Mouse (Mus musculus): ENCODE measurements around the gene Spata5.
"Not testable (repeated sequence)": the region's sequence is repeated elsewhere in the genome, so short reads cannot be mapped to it uniquely, and the experiment has no call there.

Gene Spata5

DNA sequence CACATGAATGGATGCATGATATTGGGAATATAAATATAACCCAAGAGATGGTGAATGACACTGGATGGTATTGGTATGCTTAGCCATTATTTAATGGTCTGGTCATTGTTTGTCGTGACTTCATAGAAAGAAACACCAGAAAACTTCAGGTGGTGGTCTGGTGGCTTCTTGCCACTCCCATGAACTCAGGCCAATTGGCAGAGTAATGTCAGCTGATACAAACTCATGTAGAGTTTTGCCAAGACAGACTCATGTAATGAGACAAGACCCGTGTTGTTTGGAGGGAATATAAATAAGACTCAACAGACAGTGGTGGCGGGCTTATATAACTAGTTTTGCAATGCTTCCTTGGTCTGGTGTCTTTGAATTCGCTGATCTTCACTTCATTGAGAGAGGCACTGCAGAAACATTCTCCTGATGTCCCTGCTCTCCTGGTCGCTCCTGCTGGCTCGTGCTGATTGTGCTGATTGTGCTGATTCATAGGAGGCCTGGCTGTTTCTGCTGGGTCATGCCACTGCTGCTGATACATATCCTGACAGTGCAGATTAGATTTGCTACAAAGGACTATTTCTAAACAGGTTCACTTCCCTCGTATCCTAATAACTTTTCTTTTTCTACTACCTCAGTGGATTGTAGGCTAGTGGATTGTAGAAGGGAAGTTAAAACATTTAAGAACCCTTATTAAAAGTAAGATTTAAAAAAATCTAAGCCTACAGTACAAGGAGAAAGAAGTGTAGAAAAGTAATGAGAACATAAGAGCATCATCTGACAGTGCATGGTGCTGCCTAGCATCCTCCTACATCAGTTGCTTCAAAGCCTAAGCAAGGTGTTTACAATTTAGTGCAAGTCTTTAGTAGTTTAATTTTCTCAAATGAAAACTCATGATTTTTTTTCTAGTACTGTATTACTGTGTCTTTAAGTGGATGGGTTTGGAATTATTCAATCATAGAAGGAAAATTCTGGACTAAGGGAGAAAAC lies 90.6 kb downstream of the Spata5 start:
- no peak for DNase-seq (ENCODE audit: low spot score in 2 of 2)

DNA sequence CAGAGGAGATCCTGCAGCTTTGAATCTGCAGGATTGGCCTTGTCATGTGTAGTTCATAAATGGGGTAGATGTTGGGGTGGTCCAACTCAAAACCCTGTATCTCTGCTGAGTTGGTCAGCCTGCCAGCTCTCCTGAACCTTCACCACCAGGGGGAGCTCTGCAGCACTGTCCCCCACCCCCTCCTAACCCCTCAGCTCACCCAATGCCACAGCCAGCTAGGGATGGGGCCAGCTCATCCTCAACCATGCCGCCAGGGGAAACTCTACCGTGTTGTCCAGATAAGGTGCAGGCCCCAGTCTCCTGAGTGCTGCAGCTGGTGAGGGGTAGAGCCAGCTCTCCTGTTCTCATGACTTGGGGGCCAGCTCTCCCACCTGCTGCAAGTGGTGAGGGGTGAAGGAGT lies 95.8 kb downstream of the Spata5 start:
- DNase-seq (ENCODE audit: low spot score in 2 of 2) = no peak

DNA sequence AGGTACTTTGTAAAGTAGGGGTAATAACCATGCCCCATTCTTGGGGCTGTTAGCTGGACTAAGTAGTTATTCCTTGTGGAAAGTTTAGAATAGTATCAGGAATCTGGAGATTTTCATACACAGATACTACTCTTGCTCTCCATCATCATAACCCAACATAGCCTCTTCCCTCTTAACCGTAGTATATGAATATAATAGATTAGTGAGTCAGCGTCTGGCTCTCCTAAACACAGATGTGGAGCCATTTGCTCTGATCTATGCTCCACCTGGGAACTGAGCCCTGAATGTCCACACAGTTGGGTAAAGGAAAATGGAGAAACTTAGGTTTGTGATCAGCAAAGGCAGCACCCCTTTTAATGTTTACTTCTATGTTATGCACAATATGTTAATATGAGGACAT lies 96.7 kb downstream of the Spata5 start:
- no peak for DNase-seq (ENCODE audit: low spot score in 2 of 2)

DNA sequence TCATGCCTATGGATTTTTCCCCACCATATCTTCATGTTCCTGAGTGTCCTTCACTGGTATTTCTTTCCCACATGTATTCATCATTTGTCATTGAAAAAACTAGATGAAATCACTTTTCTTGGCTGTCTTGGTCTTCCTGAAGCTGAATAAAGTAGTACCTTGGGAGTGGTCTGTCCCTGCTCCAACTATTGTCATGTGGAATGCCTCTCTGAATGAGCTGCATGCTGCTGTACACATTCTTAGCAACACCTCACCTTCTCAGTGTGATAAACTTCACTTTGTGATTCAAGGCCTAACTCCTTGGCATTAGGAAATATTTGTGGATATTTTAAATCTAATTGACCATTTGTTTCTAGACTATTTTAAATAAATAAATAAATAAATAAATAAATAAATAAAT lies 98.9 kb downstream of the Spata5 start:
- DNase-seq (ENCODE audit: low spot score in 2 of 2) = no peak

DNA sequence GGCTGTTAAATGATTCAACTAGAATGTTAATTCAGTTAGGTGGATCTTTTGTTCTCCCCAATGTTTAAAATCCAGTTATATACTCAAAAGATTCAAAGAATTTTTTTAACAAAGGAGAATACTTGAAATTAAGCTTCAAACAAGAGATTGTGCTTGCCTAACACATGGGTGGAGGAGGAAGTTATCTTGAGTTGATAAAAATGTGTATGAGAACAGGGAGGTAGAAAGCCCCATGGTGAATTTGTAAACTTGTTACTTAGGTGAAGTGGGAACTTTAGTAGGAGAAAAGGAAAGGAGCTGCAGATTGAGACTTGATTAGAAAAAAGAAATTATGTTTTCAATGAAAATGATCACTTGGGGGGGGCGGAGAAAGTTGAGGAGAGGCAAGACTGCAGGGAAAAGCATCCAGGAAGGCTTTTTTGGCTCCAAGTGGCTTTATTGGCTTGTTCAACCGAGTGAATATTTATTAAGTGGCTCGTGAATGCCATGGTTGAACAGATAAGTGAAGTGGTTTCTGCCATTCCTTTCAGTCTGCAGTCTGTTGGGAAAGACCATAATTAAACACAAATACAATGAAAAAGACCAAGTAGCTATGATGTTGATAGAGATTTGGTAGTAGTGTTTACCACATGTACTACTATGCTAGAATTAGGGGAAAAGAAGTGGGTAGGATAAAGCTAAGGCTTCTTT lies 100.8 kb downstream of the Spata5 start:
- no peak for DNase-seq (ENCODE audit: low spot score in 2 of 2)

DNA sequence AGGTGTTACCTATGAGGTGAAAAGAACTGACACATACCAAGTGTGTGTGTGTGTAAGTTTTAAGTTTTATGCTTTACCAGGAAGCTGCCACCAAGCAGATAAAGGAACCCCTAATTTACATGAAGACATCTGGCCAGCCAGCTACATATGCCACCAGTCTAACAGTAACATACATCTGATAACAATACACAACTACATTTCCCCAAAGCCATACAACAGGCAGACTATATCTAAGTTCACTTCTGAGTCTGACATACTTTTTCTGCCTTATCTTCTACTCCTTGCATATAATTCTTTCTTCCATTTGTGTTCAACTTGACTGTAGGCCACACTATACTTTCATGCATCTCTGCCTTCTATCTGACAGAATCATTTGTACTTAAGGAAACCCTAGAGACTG lies 112.4 kb downstream of the Spata5 start:
- no peak for DNase-seq (ENCODE audit: low spot score in 2 of 2)

DNA sequence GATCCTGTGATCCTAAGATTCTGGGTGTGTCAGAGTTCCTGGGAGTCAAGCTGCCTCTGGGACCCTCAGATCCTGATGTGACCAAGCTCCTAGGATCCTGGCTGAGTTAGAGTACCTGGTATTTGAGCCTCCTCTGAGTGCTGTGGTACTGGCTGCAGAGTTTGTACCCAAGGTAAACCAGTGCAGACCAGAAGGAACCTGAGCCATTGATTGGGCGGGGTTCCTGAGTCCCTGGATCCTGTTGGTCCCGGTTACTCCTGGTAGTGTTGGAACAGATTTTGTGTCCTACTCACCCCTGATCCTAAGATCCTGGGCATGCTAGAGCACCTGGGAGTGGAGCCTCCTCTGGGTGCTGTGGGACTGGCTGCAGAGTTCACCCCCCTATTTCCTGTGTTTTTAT lies 121.0 kb downstream of the Spata5 start:
- DNase-seq (ENCODE audit: low spot score in 2 of 2) = not testable (repeated sequence)

DNA sequence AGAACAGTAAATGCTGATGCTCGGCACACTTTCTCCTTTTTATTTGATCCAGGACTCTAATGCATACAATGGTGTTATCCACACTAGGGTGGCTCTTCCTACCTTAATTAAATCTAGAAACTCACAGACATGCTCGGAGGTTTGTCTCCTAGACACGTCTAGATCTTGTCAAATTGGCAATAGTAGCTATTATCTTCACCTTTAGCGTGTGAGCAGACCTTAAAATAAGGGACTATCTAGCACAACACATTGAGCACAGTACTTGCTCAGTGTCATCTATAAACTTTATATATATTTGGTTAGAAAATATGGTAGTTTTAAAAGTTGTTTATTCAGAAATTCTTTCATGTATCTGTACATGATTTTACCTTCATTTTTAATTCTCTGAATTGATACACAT lies 126.7 kb downstream of the Spata5 start:
- no peak for DNase-seq (ENCODE audit: low spot score in 2 of 2)

DNA sequence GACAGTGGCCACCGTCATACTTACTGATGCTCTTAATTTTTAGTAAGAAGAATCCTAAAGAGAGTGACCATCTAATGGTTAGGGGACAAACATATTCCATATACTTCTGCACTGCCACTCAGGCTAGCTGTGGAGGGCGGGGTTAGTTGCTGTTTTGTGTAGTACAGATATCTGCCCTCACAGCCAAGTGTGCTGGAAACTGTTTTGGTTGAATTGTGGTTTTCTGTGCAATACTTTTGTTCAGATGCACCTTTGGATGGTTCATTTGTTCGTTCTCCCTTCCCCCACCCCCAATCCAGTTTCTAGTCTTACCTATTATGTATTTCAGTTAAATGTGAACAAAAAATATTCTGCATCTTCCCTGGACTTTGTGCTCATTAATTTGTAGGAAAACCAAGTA lies 130.5 kb downstream of the Spata5 start:
- DNase-seq (ENCODE audit: low spot score in 2 of 2) = no peak

DNA sequence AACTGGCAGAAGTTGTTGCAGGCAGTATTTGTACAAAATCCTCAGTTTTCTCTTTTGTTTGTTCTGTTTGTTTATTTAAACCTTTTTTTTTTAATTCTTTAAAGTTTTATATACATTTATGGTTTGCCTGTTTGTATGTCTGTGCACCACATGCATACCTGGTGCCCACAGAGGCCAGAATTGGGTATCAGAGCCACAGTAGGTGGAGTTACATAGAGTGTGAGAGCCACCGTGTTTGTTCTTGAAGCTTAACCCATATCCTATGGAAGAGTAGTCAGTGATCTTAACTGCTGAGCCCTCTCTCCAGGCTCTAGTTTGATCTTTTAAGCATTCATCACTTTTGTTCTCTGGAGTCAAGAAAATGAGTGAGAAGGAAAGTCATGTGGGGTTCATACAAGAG lies 130.9 kb downstream of the Spata5 start:
- no peak for DNase-seq (ENCODE audit: low spot score in 2 of 2)

DNA sequence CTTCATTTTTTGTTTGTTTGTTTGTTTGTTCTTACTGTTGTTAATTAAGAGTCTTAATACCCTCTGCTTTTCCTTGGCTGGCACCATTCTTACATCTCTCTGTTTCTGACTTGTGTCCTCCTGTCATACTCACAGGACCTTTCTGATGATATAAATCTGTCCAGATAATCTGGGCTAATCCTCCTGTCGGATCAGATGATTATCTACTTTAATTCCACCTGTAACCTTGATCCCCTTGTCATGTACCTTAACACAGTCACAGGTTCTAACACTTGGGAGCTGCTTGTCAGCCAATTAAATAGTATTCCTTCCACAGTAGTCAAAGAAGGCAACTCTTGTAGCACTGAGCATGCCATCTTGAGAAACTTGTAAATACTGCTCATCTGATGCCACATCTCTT lies 131.8 kb downstream of the Spata5 start:
- DNase-seq (ENCODE audit: low spot score in 2 of 2) = no peak

DNA sequence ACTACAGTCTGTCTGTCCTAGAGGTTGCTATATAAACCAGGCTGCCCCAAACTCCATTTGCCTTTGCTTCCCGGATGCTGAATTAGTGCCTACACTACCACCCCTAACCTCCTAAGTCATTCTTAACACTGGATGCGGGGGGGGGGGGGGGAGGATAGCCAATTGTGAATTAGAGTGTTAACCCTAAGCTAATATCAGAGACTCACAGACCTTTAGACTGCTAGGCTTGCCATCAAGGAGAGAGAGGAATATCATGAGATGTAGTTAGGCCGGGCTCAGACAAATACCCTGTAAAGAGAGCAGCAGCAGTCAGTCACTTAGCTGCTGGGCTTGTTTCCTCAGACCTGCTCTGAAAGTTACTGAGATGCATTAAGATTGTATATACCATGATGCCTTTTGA lies 132.5 kb downstream of the Spata5 start:
- no peak for DNase-seq (ENCODE audit: low spot score in 2 of 2)

DNA sequence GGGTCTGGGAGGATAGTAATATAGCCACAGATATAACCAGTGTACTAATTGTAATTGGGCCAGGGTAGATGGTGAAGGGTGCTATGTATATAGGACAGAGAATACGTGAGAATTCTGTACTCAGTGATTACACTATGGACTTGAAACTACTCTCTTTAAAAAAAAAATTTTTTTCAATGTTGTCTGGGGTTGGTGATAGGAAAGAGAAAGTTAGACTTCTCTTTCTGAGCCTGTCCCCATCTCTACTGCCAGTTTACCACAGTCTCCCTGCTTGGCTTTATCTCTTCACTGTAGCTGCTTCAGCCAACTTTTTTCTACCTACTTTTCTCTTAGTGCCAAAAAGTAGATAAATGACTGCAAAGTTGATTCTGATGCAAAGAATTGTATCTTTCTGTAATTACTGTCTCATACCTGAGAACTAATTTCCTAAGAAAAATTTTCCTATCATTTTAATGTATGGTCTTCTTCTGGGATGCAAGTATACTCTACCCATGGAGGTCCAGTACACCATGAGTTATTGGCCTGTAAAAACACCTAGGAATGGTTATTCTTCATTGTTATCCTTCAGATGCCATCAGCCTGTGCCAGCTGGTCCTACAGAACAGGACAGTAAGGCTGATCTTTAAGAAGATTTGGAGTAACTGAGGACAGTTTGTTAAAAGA lies 133.8 kb downstream of the Spata5 start:
- DNase-seq (ENCODE audit: low spot score in 2 of 2) = no peak

DNA sequence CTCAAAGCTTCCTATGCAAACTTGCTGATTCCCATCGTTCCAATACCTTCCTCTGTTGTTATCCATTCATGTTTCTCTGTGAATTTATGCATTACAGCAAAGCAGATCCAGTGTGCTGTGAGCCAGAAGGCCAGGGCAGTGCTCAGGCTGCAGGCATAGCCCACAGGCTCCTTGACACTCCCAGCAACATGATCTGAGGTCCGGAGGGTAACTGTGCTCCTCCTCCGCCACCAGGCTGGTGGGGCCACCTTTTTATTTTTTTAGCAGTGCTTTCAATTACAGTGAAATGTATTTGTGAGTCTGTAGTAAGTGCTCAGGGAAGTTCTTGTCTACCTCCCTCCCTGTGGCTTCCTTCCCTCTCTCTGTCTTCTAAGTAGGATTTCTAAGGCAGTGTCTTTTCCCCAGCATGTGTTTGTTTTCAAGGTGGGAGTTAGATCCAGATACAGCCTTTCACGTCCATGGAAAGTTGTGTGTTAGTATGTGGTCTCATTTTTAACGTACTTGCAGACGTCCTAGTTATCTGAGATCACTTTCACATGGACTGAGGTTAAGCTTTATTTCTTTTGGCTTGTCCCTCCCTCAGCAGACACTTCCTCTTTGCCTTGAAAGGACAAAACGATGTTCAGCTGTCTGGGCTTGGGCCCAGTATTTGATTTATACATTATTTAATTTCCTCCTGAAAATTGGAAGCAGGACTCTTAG lies 136.9 kb downstream of the Spata5 start:
- no peak for DNase-seq (ENCODE audit: low spot score in 2 of 2)

DNA sequence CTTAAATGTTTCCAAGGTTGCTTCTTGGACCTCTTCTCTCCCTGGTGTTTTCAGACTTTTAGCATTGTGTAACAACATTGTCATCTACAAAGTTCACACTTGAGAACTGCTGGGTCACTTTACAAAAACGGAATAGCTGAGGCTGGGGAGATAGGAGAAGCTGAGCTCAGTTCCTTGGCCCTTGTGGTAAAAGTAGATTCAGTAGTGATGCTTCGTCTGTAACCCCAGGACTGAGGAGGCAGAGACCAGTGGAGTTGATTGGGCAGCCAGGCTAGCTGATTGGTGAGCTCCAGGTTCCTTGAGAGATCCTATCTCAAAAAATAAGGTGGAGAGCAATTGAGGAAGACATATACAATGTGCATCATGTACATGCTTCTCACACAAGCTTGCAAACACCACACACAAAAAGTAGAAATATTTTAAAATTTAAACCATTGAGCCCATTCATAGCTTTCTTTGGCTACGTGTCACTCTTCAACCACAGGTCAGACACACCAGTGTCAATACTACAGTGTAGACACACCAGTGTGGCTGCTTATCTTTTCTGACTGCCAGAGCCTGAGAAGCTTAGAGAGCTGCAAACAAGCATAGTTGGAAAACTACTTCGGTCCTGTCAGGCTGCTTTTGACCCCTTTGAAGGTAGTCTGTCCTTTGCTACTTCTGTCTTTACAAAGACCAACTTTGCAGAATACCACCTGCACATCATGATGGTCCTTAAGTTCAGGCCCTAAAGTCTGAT lies 138.2 kb downstream of the Spata5 start:
- DNase-seq (ENCODE audit: low spot score in 2 of 2) = no peak

DNA sequence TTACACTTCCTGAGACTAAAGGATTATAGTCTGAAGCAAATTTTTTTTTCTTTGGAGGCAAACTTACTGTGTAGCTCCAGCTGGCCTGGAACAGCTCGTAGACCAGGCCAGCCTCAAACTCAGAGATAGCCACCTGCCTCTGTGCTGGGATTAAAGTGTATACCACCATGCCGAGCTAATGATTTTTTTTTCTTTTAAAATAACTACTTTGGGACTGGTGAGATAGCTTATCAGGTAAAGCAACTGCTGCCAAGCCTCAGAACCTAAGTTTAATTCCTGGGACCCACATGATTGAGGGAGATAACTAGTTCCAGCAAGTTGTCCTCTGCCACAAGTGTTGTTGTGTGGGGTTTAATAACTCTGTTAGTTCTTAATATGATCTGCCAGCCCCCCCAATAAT lies 139.6 kb downstream of the Spata5 start:
- no peak for DNase-seq (ENCODE audit: low spot score in 2 of 2)

DNA sequence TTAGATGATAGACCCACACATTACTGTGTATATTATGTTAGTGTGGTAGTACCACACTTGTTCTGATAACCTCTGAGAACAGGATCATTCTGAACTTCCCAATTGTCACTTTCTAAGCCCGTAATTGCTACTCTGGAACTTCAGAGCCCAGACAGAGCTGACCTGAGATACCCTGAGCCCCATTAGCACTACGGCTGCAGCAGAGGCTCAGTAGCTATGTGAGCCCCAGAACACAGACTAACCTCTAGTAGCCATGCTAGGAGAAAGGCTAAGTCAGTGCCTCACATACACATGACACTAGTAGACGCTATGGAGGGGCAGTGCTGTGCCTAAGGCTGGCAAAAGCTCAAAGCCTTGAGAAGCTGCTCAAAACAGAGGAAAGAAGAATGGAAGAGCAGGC lies 141.8 kb downstream of the Spata5 start:
- DNase-seq (ENCODE audit: low spot score in 2 of 2) = no peak

DNA sequence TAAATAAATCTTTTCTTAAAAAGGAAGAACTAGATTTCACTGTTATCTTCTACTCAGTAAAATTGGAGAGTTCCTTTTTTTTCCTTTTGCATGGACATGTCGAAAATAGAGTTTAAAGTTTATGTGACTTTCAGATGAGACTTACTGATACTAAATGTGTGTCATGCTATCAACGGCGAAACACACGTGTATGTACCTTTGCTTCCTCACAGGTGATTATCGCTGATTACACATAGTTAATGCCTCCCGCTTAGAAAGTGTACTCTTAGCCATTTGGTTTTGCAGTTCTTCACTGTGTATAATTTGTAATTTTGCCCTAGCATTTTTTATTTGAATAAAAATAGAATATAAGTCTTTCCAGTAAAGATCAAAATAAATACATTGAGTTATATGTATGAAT lies 146.4 kb downstream of the Spata5 start:
- DNase-seq (ENCODE audit: low spot score in 2 of 2) = no peak

DNA sequence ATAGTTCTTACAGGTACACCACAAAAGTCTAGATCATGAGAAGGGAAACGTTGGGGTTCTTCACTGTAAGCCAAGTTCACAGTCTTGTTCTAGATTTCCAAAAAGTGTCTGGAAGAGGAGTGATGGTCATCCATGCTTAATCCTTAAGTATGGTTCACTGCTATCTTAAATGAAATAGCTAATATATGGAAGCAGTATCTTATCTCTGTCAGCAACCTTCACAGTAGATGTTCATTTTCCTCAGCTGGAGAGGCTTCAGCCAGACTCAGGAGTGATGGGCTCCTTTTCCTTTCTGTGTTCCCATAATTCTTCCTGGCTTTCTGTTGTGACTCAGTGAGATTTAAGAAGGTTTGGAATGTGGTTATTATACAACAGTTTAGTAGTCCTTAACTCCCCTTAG lies 147.8 kb downstream of the Spata5 start:
- DNase-seq (ENCODE audit: low spot score in 2 of 2) = no peak

DNA sequence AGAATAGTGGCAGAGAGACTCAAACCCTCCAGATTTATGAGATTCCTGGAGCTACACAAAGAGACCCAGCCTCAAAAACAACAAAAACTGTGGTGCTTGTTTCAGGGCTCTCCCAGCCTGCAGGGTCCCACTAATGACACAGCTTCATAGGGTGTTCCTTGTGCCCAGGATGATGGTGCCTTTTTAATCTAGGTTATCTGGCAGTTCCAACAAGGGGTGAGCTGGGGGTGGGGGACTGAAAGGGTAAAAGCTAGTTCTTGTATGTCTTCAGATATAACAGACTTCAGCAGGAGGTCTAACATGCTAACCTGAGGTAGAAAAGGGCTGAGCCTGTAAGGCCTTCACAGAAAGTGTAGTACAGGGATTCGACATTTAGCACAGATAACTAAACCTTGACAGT lies 149.1 kb downstream of the Spata5 start:
- DNase-seq (ENCODE audit: low spot score in 2 of 2) = no peak

Data from right cerebral cortex, adult 2 months (tissue).